Mouse (Mus musculus): ENCODE results near the gene Cars.

GRCm38 (mm10) chr7:143549588-143550220 is 50.2 kb downstream of the Cars start:
- no peak for TF ChIP-seq CTCF (IDR thresholded peaks at IDR 0.05; ENCODE audit: borderline replicate concordance, extremely low read depth, insufficient read depth, insufficient read length)
- TF ChIP-seq POLR2A (IDR thresholded peaks at IDR 0.05; ENCODE audit: borderline replicate concordance, extremely low read depth, insufficient read depth, insufficient read length, poor library complexity, severe bottlenecking): no peak

All from brain, embryonic 14.5 days (tissue).